Mouse (Mus musculus): ENCODE measurements around the gene Gm3629. TPM values are rescaled to one million over a fixed set of nuclear protein-coding genes. Genes with fewer than 3 reads are reported as not detected.

Gm3629 gene
- polyA plus RNA-seq (2014; fragmentation: Illumina TruSeq; extraction: RNeasy Lipid Tissue Mini Kit (QIAGEN cat#74804); ENCODE audit: low read depth, low replicate concordance), result 0.28 TPM

GRCm38 (mm10) chr14:6590513-6590912 is at the start of gene Gm3629:
Gene Gm3629, minus strand, starts transcription at chr14:6590613.

GRCm38 (mm10) chr14:6622318-6622717 is 31.9 kb upstream of the Gm3629 start, which contains the start of gene Gm3460:
Gene Gm3460, minus strand, starts transcription at chr14:6622418.

GRCm38 (mm10) chr14:6537190-6537589 is 53.2 kb downstream of the Gm3629 start, which contains the start of gene Gm8356:
Gene Gm8356, minus strand, starts transcription at chr14:6537290.

Other genes starting within 250 kb of the Gm3629 start
- gene Gm3618, start 246.9 kb downstream of the Gm3629 start, polyA plus RNA-seq (2014; fragmentation: Illumina TruSeq; extraction: RNeasy Lipid Tissue Mini Kit (QIAGEN cat#74804); ENCODE audit: low read depth, low replicate concordance), result not detected
- gene Gm16440, start 200.3 kb downstream of the Gm3629 start, polyA plus RNA-seq (2014; fragmentation: Illumina TruSeq; extraction: RNeasy Lipid Tissue Mini Kit (QIAGEN cat#74804); ENCODE audit: low read depth, low replicate concordance), result not detected
- gene Gm3591, start 178.1 kb downstream of the Gm3629 start, polyA plus RNA-seq (2014; fragmentation: Illumina TruSeq; extraction: RNeasy Lipid Tissue Mini Kit (QIAGEN cat#74804); ENCODE audit: low read depth, low replicate concordance), result not detected
- gene Gm3594, start 146.0 kb downstream of the Gm3629 start, polyA plus RNA-seq (2014; fragmentation: Illumina TruSeq; extraction: RNeasy Lipid Tissue Mini Kit (QIAGEN cat#74804); ENCODE audit: low read depth, low replicate concordance), result not detected
- not detected for gene Gm8356, start 53.3 kb downstream of the Gm3629 start, polyA plus RNA-seq (2014; fragmentation: Illumina TruSeq; extraction: RNeasy Lipid Tissue Mini Kit (QIAGEN cat#74804); ENCODE audit: low read depth, low replicate concordance)
- not detected for gene Gm3460, start 31.8 kb upstream of the Gm3629 start, polyA plus RNA-seq (2014; fragmentation: Illumina TruSeq; extraction: RNeasy Lipid Tissue Mini Kit (QIAGEN cat#74804); ENCODE audit: low read depth, low replicate concordance)
- not detected for gene Gm10251, start 93.6 kb upstream of the Gm3629 start, polyA plus RNA-seq (2014; fragmentation: Illumina TruSeq; extraction: RNeasy Lipid Tissue Mini Kit (QIAGEN cat#74804); ENCODE audit: low read depth, low replicate concordance)
- gene Gm8050, start 129.6 kb upstream of the Gm3629 start, polyA plus RNA-seq (2014; fragmentation: Illumina TruSeq; extraction: RNeasy Lipid Tissue Mini Kit (QIAGEN cat#74804); ENCODE audit: low read depth, low replicate concordance), result not detected
- 7.3 TPM for gene Gm3636, start 151.7 kb upstream of the Gm3629 start, polyA plus RNA-seq (2014; fragmentation: Illumina TruSeq; extraction: RNeasy Lipid Tissue Mini Kit (QIAGEN cat#74804); ENCODE audit: low read depth, low replicate concordance)
- gene Gm8362, start 183.8 kb upstream of the Gm3629 start, polyA plus RNA-seq (2014; fragmentation: Illumina TruSeq; extraction: RNeasy Lipid Tissue Mini Kit (QIAGEN cat#74804); ENCODE audit: low read depth, low replicate concordance), result not detected
- gene Gm3642, start 249.7 kb upstream of the Gm3629 start, polyA plus RNA-seq (2014; fragmentation: Illumina TruSeq; extraction: RNeasy Lipid Tissue Mini Kit (QIAGEN cat#74804); ENCODE audit: low read depth, low replicate concordance), result not detected